Mouse (Mus musculus): ENCODE measurements around the gene Kcnt2. TPM values are rescaled to one million over a fixed set of nuclear protein-coding genes. Genes with fewer than 3 reads are reported as not detected.

The Kcnt2 gene
- polyA plus RNA-seq, 1 experiment from 2014 or later: 0.63 TPM

- Histone ChIP-seq H3K27ac (ENCODE audit: low read depth, low read length) (no peak overlapping the region), H3K4me3 (ENCODE audit: low read depth, low read length) (no peak overlapping the region)
- ATAC-seq: no peak
These were observed 144.3 kb downstream of the Kcnt2 start for GRCm38 (mm10) chr1:140390301-140390700.

GRCm38 (mm10) chr1:140397756-140398155 lies 151.8 kb downstream of the Kcnt2 start:
- H3K4me2 ChIP-seq (replicated peaks; ENCODE audit: low read depth): no peak overlapping the region
- H3K27me3 ChIP-seq (replicated peaks; ENCODE audit: control insufficient read depth, insufficient read depth, low read length): no peaks in the 10 kb centered on the region
- H3K9me3 ChIP-seq (ENCODE audit: control insufficient read depth): no peaks in the 10 kb centered on the region
- no peak overlapping the region for H3K4me3 ChIP-seq (ENCODE audit: low read depth, low read length)
- ATAC-seq: no peak
- H3K9ac ChIP-seq (ENCODE audit: low read depth, low read length): no peak overlapping the region
- no peaks in the 10 kb centered on the region for H3K36me3 ChIP-seq (ENCODE audit: control insufficient read depth, insufficient read depth)
- H3K27ac ChIP-seq (ENCODE audit: low read depth, low read length): no peak overlapping the region
- TF ChIP-seq CTCF (IDR thresholded peaks at IDR 0.05; ENCODE audit: low read depth): no peak
- no peaks in the 10 kb centered on the region for H3K4me1 ChIP-seq (replicated peaks; ENCODE audit: control insufficient read depth, insufficient read depth, low read length)

More at GRCm38 (mm10) chr1:140390301-140390700, 144.3 kb downstream of the Kcnt2 start:
- Histone ChIP-seq H3K9me3 (ENCODE audit: control insufficient read depth) (no peaks in the 10 kb centered on the region), H3K4me2 (replicated peaks; ENCODE audit: low read depth) (no peak overlapping the region), H3K9ac (ENCODE audit: low read depth, low read length) (no peak overlapping the region), H3K4me1 (replicated peaks; ENCODE audit: control insufficient read depth, insufficient read depth, low read length) (no peaks in the 10 kb centered on the region), H3K36me3 (ENCODE audit: control insufficient read depth, insufficient read depth) (no peaks in the 10 kb centered on the region), H3K27me3 (replicated peaks; ENCODE audit: control insufficient read depth, insufficient read depth, low read length) (no peaks in the 10 kb centered on the region)
- WGBS: 91% methylated on average over 4 of the region's 4 CpGs
- no peak for TF ChIP-seq CTCF (IDR thresholded peaks at IDR 0.05; ENCODE audit: low read depth)

GRCm38 (mm10) chr1:140406631-140407288 lies 160.8 kb downstream of the Kcnt2 start:
- no peaks in the 10 kb centered on the region for H3K27me3 ChIP-seq (replicated peaks; ENCODE audit: control insufficient read depth, insufficient read depth, low read length)
- no peaks in the 10 kb centered on the region for H3K9me3 ChIP-seq (ENCODE audit: control insufficient read depth)
- no peak overlapping the region for H3K27ac ChIP-seq (ENCODE audit: low read depth, low read length)
- TF ChIP-seq CTCF (IDR thresholded peaks at IDR 0.05; ENCODE audit: low read depth): no peak
- H3K4me1 ChIP-seq (replicated peaks; ENCODE audit: control insufficient read depth, insufficient read depth, low read length): peaks cover 7% of the 10 kb centered on the region; the same call in 1 of the 2 replicates
- H3K36me3 ChIP-seq (ENCODE audit: control insufficient read depth, insufficient read depth): no peaks in the 10 kb centered on the region
- H3K9ac ChIP-seq (ENCODE audit: low read depth, low read length): no peak overlapping the region
- no peak overlapping the region for H3K4me3 ChIP-seq (ENCODE audit: low read depth, low read length)
- peak; percentile 86 for ATAC-seq
- no peak overlapping the region for H3K4me2 ChIP-seq (replicated peaks; ENCODE audit: low read depth)
- 44% methylated on average over 4 of the region's 4 CpGs for WGBS

DNA sequence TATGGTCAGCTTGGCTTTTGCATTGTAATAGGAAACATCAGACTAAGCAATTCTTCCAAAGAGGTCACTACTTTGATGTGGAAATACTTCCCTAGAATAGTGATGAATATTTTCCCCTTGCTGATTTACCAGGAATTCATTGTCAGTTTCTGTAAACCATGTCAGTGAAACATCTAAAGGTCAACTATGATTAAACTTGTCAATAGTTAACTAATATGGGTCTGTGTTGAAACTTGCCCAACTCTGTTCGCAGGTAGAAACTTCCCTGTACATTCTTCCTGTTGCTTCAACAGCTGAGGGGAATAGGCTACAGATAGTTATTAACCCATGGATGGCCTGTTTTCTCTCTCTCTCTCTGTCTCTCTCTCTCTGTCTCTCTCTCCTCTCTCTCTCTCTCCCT lies 169.8 kb downstream of the Kcnt2 start:
- ATAC-seq: peak; percentile 99
- Histone ChIP-seq H3K4me3 (ENCODE audit: low read depth, low read length) (no peak overlapping the region), H3K27ac (ENCODE audit: low read depth, low read length) (no peak overlapping the region), H3K9me3 (ENCODE audit: control insufficient read depth) (no peaks in the 10 kb centered on the region), H3K27me3 (replicated peaks; ENCODE audit: control insufficient read depth, insufficient read depth, low read length) (no peaks in the 10 kb centered on the region), H3K9ac (ENCODE audit: low read depth, low read length) (no peak overlapping the region), H3K4me1 (replicated peaks; ENCODE audit: control insufficient read depth, insufficient read depth, low read length) (no peaks in the 10 kb centered on the region), H3K4me2 (replicated peaks; ENCODE audit: low read depth) (no peak overlapping the region), H3K36me3 (ENCODE audit: control insufficient read depth, insufficient read depth) (no peaks in the 10 kb centered on the region)
- 31% methylated on average over 1 of the region's 1 CpGs for WGBS
- no peak for TF ChIP-seq CTCF (IDR thresholded peaks at IDR 0.05; ENCODE audit: low read depth)

- H3K4me2 ChIP-seq (replicated peaks; ENCODE audit: low read depth): no peak overlapping the region
- H3K4me3 ChIP-seq (ENCODE audit: low read depth, low read length): no peak overlapping the region
- ATAC-seq: no peak
- no peaks in the 10 kb centered on the region for H3K9me3 ChIP-seq (ENCODE audit: control insufficient read depth)
- no peak overlapping the region for H3K27ac ChIP-seq (ENCODE audit: low read depth, low read length)
- H3K27me3 ChIP-seq (replicated peaks; ENCODE audit: control insufficient read depth, insufficient read depth, low read length): no peaks in the 10 kb centered on the region
- no peak overlapping the region for H3K9ac ChIP-seq (ENCODE audit: low read depth, low read length)
- no peaks in the 10 kb centered on the region for H3K4me1 ChIP-seq (replicated peaks; ENCODE audit: control insufficient read depth, insufficient read depth, low read length)
- no peak for TF ChIP-seq CTCF (IDR thresholded peaks at IDR 0.05; ENCODE audit: low read depth)
- no peaks in the 10 kb centered on the region for H3K36me3 ChIP-seq (ENCODE audit: control insufficient read depth, insufficient read depth)
These were observed 177.0 kb downstream of the Kcnt2 start for GRCm38 (mm10) chr1:140422954-140423353.

- Histone ChIP-seq H3K36me3 (ENCODE audit: control insufficient read depth, insufficient read depth) (no peaks in the 10 kb centered on the region), H3K27me3 (replicated peaks; ENCODE audit: control insufficient read depth, insufficient read depth, low read length) (no peaks in the 10 kb centered on the region), H3K4me1 (replicated peaks; ENCODE audit: control insufficient read depth, insufficient read depth, low read length) (no peaks in the 10 kb centered on the region), H3K9me3 (ENCODE audit: control insufficient read depth) (no peaks in the 10 kb centered on the region), H3K9ac (ENCODE audit: low read depth, low read length) (no peak overlapping the region), H3K4me2 (replicated peaks; ENCODE audit: low read depth) (no peak overlapping the region), H3K27ac (ENCODE audit: low read depth, low read length) (no peak overlapping the region), H3K4me3 (ENCODE audit: low read depth, low read length) (no peak overlapping the region)
- ATAC-seq: peak; percentile 64; the same call in 1 of the 2 replicates
- 54% methylated on average over 2 of the region's 2 CpGs for WGBS
- no peak for TF ChIP-seq CTCF (IDR thresholded peaks at IDR 0.05; ENCODE audit: low read depth)
These were observed 183.4 kb downstream of the Kcnt2 start for GRCm38 (mm10) chr1:140429284-140429850.

Data from intestine, postnatal 0 days (tissue).